Mouse (Mus musculus): ENCODE data around the gene 1190005I06Rik.

Gene 1190005I06Rik

DNA sequence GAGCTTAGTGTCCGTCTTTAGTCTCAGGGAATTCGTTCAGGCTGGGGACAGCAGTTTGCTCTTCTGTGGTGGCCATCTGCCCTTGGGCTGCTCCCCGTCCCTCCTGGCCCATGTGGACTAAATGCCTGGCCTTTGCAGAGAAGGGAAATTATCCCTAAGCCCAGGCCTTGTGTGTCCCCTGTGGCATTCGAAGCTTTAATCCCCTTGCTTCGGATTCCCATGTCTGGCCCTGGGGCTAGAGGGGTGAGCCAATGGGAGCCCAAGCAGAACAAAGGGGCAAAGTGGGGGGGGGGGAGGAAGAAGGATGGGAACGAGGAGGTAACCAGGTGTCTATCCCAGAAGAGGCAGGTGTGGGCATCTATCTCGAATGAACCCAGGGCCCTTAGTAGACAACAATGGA lies at the start of gene 1190005I06Rik:
TSS of gene 1190005I06Rik (minus strand) at position 101 of the 400 bp plus-strand sequence.
- no peak for DNase-seq

DNA sequence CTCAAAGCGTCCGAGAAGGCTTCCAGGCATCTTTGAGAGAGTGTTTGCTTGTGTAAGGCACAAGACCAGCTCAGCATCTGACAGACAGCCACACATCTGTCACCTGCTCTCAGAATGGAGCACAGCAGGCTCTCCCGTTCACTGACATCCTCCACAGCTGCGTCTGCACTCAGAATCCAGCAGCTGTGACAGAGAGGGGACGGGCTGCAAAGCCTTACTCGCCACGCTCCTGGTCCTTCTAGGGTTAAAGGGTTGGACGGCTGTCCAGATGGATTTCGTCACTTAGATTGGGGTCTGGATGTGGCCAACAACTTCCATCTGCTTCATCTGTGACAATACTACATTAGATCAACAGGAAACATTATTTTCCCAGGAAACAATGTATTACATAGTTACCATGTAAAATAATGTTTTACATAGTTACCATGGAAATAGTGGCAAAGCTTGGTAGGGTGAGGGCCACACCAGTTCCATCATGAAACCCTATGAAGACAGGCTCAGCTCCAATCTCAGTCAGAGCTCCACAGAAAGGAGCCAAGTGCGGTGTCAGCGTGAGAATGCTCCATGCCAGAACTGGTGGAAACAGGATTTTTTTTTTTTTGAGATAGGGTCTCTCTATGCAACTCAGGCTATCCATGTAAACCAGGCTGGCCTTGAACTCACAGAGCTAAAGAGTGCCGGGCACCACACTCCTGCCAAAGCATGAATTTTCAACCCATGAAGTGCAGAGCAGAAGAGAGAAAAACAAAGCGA lies 49.1 kb upstream of the 1190005I06Rik start:
- peak; percentile 83 for DNase-seq

- peak; percentile 80 for DNase-seq
These were observed 46.5 kb upstream of the 1190005I06Rik start for GRCm38 (mm10) chr8:120693861-120694493.

- no peak for DNase-seq
These were observed 45.5 kb upstream of the 1190005I06Rik start for GRCm38 (mm10) chr8:120692934-120693333.

- no peak for DNase-seq
These were observed 41.1 kb upstream of the 1190005I06Rik start for GRCm38 (mm10) chr8:120688511-120688910.

- DNase-seq, result peak; percentile 65
These were observed 40.4 kb upstream of the 1190005I06Rik start for GRCm38 (mm10) chr8:120687786-120688185.

- no peak for DNase-seq
These were observed 39.1 kb upstream of the 1190005I06Rik start for GRCm38 (mm10) chr8:120686576-120686975.

DNA sequence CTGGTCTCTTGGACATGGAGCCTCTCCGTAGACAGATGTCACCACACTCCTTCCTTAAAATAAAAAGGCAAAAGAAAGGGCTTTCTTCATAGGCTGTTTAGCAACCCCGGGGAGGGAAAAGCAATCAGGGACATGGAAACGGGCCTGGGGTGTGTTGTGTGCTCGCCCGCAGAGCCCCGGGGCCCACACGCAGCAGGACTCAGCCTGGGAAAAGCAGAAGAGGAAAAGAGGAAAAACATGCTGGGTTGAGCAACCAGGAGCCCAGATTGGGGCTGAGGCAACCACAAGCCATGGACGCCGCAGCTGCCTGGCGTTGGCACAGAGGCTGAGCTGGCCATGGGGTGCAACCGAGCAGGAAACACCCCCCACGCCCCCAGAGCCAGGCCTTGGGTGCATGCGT lies 38.6 kb upstream of the 1190005I06Rik start:
- DNase-seq, result peak; percentile 45

- DNase-seq, result no peak
These were observed 38.2 kb upstream of the 1190005I06Rik start for GRCm38 (mm10) chr8:120685591-120685990.

GRCm38 (mm10) chr8:120685097-120685496 lies 37.7 kb upstream of the 1190005I06Rik start:
- DNase-seq, result peak; percentile 49

GRCm38 (mm10) chr8:120684082-120684481 lies 36.6 kb upstream of the 1190005I06Rik start:
- DNase-seq, result no peak

- DNase-seq, result peak; percentile 84
These were observed 36.2 kb upstream of the 1190005I06Rik start for GRCm38 (mm10) chr8:120683602-120684001.

DNA sequence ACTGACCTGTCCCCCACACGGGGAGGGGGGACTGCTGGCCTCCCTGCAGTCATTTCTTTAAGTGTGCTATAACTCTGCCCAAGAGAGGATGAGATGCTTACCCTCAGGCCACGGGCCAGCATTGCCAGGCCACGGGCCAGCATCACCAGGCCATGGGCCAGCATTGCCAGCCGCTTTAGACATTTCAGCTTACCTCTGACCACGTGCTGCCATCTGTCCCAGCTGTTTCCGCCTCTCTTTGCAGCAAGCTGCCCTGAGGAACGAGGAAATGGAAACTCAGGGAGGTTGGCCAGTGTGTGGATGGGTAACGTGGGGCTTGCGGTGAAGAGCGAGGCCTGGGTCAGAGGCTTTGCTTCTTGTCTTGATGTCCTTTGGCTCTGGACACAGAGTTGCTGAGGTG lies 33.7 kb upstream of the 1190005I06Rik start:
- DNase-seq, result no peak

DNA sequence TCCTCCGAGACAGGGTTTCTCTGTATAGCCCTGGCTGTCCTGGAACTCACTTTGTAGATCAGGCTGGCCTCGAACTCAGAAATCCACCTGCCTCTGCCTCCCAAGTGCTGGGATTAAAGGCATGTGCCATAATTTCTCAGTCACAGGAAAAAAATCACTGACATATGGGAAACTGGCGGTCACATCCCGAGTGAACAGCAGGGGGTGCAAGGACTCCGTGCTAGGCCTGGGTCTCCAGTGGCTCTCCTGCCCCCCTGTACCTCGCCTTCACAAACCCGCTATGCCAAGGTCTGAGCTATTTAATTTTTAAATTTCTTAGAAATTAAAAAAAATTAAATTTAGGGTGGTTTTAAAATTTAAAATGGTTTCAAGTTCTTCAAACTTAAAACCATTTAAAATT lies 33.0 kb upstream of the 1190005I06Rik start:
- DNase-seq, result peak; percentile 77

- DNase-seq, result no peak
These were observed 32.4 kb upstream of the 1190005I06Rik start for GRCm38 (mm10) chr8:120679629-120680387.

DNA sequence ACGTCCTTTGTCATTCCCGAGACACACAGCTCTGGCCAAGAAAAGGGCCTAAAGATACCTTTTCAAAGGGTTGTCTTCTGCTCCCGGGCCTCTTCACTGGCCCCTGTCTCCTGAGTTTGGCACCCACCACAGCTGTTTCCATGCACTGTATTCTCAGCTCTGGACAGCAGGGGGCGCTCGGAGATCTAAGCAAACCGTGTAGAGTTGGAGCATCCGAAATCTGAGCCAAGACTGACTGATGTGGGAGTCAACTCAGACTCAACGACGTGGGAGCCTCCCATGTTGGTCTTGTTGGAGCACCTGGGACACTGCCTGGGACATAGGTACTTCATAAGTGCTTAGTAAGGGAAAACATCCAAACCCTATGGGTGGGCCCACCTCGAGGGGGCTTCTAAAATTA lies 31.0 kb upstream of the 1190005I06Rik start:
- peak; percentile 93 for DNase-seq

DNA sequence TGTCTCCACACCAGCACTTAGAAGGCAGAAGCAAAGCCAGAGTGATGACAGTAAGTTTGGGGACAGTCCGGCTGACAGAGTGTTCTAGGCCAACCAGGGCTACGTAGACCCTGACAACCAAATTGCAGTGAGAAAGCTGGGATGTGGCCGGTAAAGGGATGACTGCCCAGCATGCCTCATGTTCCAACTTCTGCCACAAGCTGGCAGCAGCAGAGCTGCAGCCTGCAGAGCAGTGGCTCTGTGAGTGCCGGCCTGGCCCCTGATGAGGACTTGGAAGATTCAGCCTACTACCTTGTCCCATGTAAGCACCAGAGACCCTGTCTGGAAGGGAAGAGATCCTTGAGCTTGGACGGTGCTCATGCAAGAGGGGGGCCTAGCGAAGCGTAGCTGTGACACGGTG lies 28.3 kb upstream of the 1190005I06Rik start:
- no peak for DNase-seq

DNA sequence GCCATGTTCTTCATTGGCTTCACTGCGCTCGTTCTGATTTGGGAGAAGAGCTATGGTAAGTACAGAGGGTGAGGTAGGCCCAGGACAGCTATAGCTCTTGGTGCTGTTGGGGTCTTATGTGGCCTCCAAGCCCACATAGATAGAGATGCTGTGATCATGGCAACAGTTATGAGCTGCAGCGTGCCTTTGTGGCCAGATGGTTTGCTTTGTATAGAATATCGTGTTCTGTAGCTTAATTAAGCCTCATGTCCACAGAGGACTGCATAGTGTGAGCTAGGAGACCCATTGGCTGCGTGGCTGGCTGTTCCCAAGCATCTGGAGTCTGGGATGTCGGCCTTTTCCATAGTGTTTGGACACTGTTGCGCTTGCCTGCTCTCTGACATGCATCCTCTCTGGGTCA lies 25.9 kb upstream of the 1190005I06Rik start:
- DNase-seq, result no peak

DNA sequence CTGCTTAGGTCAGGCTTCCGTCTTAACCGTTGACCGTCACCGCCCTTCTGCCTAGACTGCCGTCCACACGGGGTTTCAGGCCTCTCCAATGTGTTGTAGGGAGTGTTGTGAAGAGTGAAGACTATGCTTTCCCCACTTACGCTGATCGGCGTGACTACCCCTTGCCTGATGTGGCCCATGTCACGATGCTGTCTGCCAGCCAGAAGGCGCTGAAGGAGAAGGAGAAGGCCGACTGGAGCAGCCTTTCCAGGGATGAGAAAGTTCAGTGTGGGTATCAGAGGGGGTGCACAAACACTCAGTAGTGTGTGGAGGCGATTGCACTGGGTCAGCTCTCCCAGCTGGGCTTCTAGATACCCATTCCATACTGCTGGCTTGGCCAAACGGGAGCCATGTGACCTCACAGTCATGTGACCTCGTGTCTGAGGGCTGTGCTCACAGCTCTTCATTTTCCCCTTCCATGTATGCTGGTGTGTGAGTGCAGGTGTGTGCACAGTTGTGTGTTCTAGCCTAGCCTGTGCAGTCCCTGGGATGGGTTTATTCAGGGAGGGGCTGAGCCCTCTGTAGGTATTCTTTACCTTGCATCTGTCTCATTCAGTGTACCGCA lies 25.3 kb upstream of the 1190005I06Rik start:
- DNase-seq, result no peak

- no peak for DNase-seq
These were observed 24.3 kb upstream of the 1190005I06Rik start for GRCm38 (mm10) chr8:120671775-120672174.

GRCm38 (mm10) chr8:120668374-120668905 lies 21.0 kb upstream of the 1190005I06Rik start, which contains the start of gene Emc8:
Gene Emc8, minus strand, starts transcription at chr8:120668573.
- peak; percentile 42 for DNase-seq

DNA sequence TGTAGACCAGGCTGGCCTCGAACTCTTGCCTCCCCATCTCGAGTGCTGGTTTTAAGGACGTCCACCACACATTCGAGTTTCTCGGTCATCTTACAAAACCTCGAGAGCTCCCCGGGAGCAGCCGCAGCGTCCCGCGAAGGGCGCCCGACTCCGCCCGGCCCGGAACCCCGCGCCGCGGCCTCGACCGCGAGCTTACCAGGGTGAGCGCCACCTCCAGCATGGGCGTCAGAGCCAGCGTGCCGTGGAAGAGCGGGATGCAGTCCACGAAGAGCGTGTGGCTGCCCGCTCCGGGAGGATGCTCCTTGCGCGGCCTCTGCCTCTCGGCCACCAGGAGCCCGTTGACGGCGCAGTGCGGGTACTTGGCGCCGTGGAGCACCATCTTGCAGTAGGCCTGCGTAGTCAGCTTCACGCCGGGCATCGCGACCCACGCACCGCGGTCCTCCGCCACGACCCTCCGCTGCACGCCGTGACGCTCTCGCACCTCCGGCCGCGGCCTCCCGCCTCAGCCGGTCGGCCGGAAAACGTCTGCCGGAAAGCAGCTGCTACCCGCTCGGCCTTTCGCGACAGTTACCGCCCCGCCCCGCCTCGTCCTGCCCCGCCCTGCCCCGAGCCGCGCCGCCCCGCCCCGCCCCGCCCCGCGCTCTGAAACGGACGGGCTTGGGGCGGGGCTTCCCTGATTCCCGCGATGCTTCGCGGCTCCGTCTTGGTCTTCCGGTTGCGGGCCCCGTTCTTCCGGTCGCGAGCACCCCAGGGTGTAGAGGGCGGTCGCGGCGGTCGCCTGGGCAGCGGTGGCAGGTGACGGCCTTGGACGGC lies 20.3 kb upstream of the 1190005I06Rik start, which contains the start of the genes Gm27021 and Cox4i1:
TSS of gene Gm27021 (minus strand) at position 519 of the 813 bp plus-strand sequence.
TSS of gene Cox4i1 (plus strand) at position 662 of the 813 bp plus-strand sequence.
- DNase-seq, result peak; percentile 95
